23 mouse cellular contexts compared by ENCODE assay signal in the genomic region with DNA sequence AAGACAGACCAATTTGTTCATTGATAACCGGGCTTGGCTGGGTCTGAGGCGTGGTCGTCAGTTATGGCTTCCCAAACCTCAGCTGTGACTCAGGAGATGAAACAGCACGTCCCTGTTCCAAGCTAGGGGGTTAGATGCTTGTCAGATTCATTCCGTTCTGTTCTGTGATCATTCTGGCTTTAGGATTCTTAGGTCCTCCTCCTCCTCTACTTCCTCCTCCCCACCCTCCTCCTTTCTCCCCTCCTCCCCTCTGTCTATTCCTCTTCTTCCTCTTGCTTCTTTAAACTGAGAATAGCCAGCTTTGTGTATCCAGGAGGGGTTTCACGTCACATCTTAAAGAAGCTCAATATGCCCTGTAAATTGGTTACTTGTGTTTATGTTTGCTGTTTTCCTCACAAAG.
DNase-seq lines count a peak whose midpoint lies in the region; TF ChIP-seq lines count a peak whose summit lies in the region.
"Had no signal": no experiment of that assay in that cellular context is flagged by ENCODE, and none has a peak within 500 bp of the region (broad histone marks: within the 10 kb centered on the region; RNA-seq: fewer than 3 reads in every experiment).

No protein-coding gene starts in this region.

- H3K79me2 ChIP-seq in myocyte (ENCODE audit: control insufficient read depth, insufficient read depth), result no peaks in the 10 kb centered on the region

- DNase-seq in gastrocnemius, adult 2 months, result no peak
- DNase-seq in gastrocnemius, postnatal 25 days, result no peak
- DNase-seq in testis, postnatal 10 days (ENCODE audit: low spot score), result no peak
- no peak for DNase-seq in thymus, postnatal 10 days (ENCODE audit: low spot score in 2 of 2)
- DNase-seq in kidney, postnatal 10 days, result no peak
- DNase-seq: adrenal gland, postnatal 14 days; cerebellum, adult 11 months; cerebellum, adult 2 months; cerebellum, adult 9-11 months; cerebellum, postnatal 25 days; embryo, embryonic 11 days; gastrocnemius, postnatal 10 days; heart, adult 11 months had no signal

- H3K4me3 ChIP-seq in gastrocnemius, adult 2 months, result no peak overlapping the region
- H3K4me3 ChIP-seq in embryonic fibroblast, embryonic 13.5 days (ENCODE audit: insufficient read depth, low read length), result no peak overlapping the region
- no peak overlapping the region for H3K4me3 ChIP-seq in myocyte
- H3K4me3 ChIP-seq: embryonic facial prominence, embryonic 10.5 days; embryonic facial prominence, embryonic 13.5 days; forebrain, embryonic 10.5 days; forebrain, embryonic 13.5 days; hindbrain, embryonic 12.5 days; hindbrain, embryonic 15.5 days had no signal

- no peak for TF ChIP-seq POLR2A in embryonic fibroblast, embryonic 13.5 days (IDR thresholded peaks at IDR 0.05; ENCODE audit: low read depth, low read length)
- TF ChIP-seq POLR2A in myocyte (IDR thresholded peaks at IDR 0.05; ENCODE audit: insufficient read length, low read depth), result no peak

- no peaks in the 10 kb centered on the region for H3K36me3 ChIP-seq in myocyte (ENCODE audit: control insufficient read depth, insufficient read depth)
- H3K36me3 ChIP-seq: embryonic facial prominence, embryonic 10.5 days; embryonic facial prominence, embryonic 13.5 days; forebrain, embryonic 10.5 days; hindbrain, embryonic 12.5 days; hindbrain, embryonic 15.5 days had no signal

- intact Hi-C loops in gastrocnemius, adult 2 months (cut with DNase I), result no loop called here

- peaks cover 4% of the 10 kb centered on the region; the same call in 1 of the 2 replicates for H3K4me1 ChIP-seq in embryonic fibroblast, embryonic 13.5 days (ENCODE audit: control insufficient read depth, insufficient read depth, low read length)
- H3K4me1 ChIP-seq: embryonic facial prominence, embryonic 10.5 days; forebrain, embryonic 10.5 days; forebrain, embryonic 13.5 days; hindbrain, embryonic 12.5 days; hindbrain, embryonic 15.5 days had no signal

- H3K4me2 ChIP-seq in myocyte (ENCODE audit: low read depth), result peak overlapping the region; percentile 59
- H3K4me2 ChIP-seq: embryonic facial prominence, embryonic 13.5 days; forebrain, embryonic 13.5 days; heart, embryonic 11.5 days; hindbrain, embryonic 12.5 days; hindbrain, embryonic 15.5 days had no signal

- H3K27me3 ChIP-seq in myocyte (ENCODE audit: control insufficient read depth, insufficient read depth, insufficient read length), result no peaks in the 10 kb centered on the region
- H3K27me3 ChIP-seq: embryonic facial prominence, embryonic 13.5 days; forebrain, embryonic 13.5 days; hindbrain, embryonic 12.5 days; hindbrain, embryonic 15.5 days; Patski had no signal

- H3K27ac ChIP-seq in gastrocnemius, adult 2 months, result peak overlapping the region; percentile 35
- peak overlapping the region; percentile 0; the same call in 1 of the 2 replicates for H3K27ac ChIP-seq in embryonic fibroblast, embryonic 13.5 days (ENCODE audit: insufficient read depth, low read length)
- H3K27ac ChIP-seq: embryonic facial prominence, embryonic 10.5 days; embryonic facial prominence, embryonic 13.5 days; forebrain, embryonic 10.5 days; forebrain, embryonic 13.5 days; hindbrain, embryonic 12.5 days; hindbrain, embryonic 15.5 days had no signal

- TF ChIP-seq CTCF in gastrocnemius, adult 2 months (IDR thresholded peaks at IDR 0.05), result no peak
- TF ChIP-seq CTCF in embryonic fibroblast, embryonic 13.5 days (IDR thresholded peaks at IDR 0.05; ENCODE audit: borderline replicate concordance, insufficient read depth, low read length), result no peak

- no peak overlapping the region for H3ac ChIP-seq in myocyte (ENCODE audit: control insufficient read depth, insufficient read length)

TF ChIP-seq in myocyte, 11 proteins besides CTCF, POLR2A, EP300 and RAD21:
- TF ChIP-seq TCF3 (IDR thresholded peaks at IDR 0.05; ENCODE audit: insufficient read length, low read depth) (no peak), REST (IDR thresholded peaks at IDR 0.05; ENCODE audit: insufficient read depth, insufficient read length) (no peak)
